Mouse (Mus musculus) MEL (cell line): Measurements from ENCODE around the gene Gtf2ird1.

Experiments used
- CTCF ChIP-seq, 3 experiments: IDR thresholded peaks in 2 of 3; conservative IDR thresholded peaks in 1 of 3; 2 replicates each; pipeline ENCODE4 v1.5.1; 2011 to 2012; ENCODE audit warnings: low read length in 3 of 3, low read depth in 2 of 3, mild to moderate bottlenecking in 2 of 3, improper control_type of control experiment in 1 of 3, inconsistent platforms in 1 of 3, mixed read lengths in 1 of 3, moderate library complexity in 1 of 3; ENCODE audit not compliant: control insufficient read depth in 1 of 3, insufficient read depth in 1 of 3, poor library complexity in 1 of 3, severe bottlenecking in 1 of 3
- ELF1 ChIP-seq: IDR thresholded peaks from 2 replicates; pipeline ENCODE4 v1.6.1; 2014; ENCODE audit warnings: low read depth, mild to moderate bottlenecking, inconsistent platforms, low read length, improper control_type of control experiment, moderate library complexity
- ETS1 ChIP-seq: IDR thresholded peaks from 2 replicates; pipeline ENCODE4 v1.6.1; 2012; ENCODE audit warnings: low read depth, mild to moderate bottlenecking, inconsistent platforms, low read length, improper control_type of control experiment, moderate library complexity
- GATA1 ChIP-seq: IDR thresholded peaks from 2 replicates; pipeline ENCODE4 v1.6.1; 2011; ENCODE audit warnings: low read depth, low read length, improper control_type of control experiment
- HCFC1 ChIP-seq: IDR thresholded peaks from 2 replicates; pipeline ENCODE4 v1.6.1; 2012; ENCODE audit warnings: low read depth, mild to moderate bottlenecking, inconsistent platforms, low read length, improper control_type of control experiment, moderate library complexity
- MYC ChIP-seq: IDR thresholded peaks from 2 replicates; pipeline ENCODE4 v1.6.1; 2011; ENCODE audit warnings: low read depth, mild to moderate bottlenecking, low read length, improper control_type of control experiment, moderate library complexity
- NELFE ChIP-seq: IDR thresholded peaks from 2 replicates; pipeline ENCODE4 v1.6.1; 2011; ENCODE audit warnings: low read depth, low read length, improper control_type of control experiment
- POLR2A ChIP-seq, 2 experiments: IDR thresholded peaks; 2 replicates each; pipeline ENCODE4 v1.6.1; 2011 to 2012; ENCODE audit warnings: low read length in 2 of 2, mild to moderate bottlenecking in 2 of 2, control low read depth in 1 of 2, improper control_type of control experiment in 1 of 2, low read depth in 1 of 2, moderate library complexity in 1 of 2; ENCODE audit not compliant: control insufficient read depth in 1 of 2, insufficient read depth in 1 of 2, poor library complexity in 1 of 2
- ZC3H11A ChIP-seq: IDR thresholded peaks from 2 replicates; pipeline ENCODE4 v1.6.1; 2012; ENCODE audit warnings: low read depth, mild to moderate bottlenecking, inconsistent platforms, low read length, improper control_type of control experiment
- ZMIZ1 ChIP-seq: IDR thresholded peaks from 2 replicates; pipeline ENCODE4 v1.6.1; 2012; ENCODE audit warnings: low read depth, mild to moderate bottlenecking, inconsistent platforms, low read length, improper control_type of control experiment, moderate library complexity
- ZNF384 ChIP-seq: IDR thresholded peaks from 2 replicates; pipeline ENCODE4 v1.6.1; 2012; ENCODE audit warnings: low read depth, mild to moderate bottlenecking, inconsistent platforms, low read length, improper control_type of control experiment

DNA sequence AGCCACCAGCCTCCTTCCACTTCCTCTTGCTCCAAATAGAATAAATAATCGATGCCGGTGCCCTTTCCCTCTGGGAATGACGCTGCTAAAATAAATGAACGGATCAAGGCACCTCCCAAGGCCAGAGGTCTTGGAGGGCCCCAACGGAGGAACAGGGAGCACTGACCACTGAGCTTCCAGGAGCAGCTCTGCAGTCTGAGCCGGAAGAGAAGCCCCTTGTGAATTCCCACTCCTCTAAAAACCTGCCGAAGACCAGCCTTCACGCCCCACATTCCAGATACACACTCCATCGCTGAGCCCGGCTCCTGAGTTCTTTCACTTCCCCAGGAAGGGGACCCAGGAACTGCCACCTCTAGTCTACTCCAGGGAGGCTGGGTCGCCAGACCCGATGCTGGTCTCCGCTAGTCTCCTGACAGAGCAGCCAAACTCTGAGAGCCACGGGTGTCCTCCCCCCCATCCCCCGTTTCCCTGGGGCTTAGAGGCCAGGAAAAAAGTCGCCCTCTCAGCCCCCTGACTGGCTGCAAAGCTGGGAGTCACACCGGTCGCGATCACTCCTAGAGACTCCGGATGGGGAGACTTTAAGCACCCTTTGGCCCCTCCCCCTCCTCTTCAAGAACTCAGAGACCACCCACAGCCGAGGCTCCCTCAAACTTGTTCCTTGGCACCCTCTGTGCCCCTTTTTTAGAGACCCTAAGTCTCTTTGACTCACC lies 1.2 kb downstream of the Gtf2ird1 start:
- no peak for TF ChIP-seq POLR2A (IDR thresholded peaks at IDR 0.05; ENCODE audit: control insufficient read depth in 1 of 2, insufficient read depth in 1 of 2, low read depth in 1 of 2, low read length in 2 of 2, poor library complexity in 1 of 2)
- TF ChIP-seq CTCF (IDR thresholded peaks at IDR 0.05 in 2 of 3, conservative IDR thresholded peaks at IDR 0.05 in 1 of 3; ENCODE audit: control insufficient read depth in 1 of 3, insufficient read depth in 1 of 3, low read depth in 2 of 3, low read length in 3 of 3, poor library complexity in 1 of 3, severe bottlenecking in 1 of 3) = no peak
- TF ChIP-seq ETS1 = no peak
- TF ChIP-seq ZMIZ1 = no peak
- TF ChIP-seq ELF1 = no peak
- TF ChIP-seq HCFC1 = no peak
- TF ChIP-seq GATA1 = no peak
- no peak for TF ChIP-seq MYC
- TF ChIP-seq ZNF384 = no peak
- TF ChIP-seq ZC3H11A = no peak
- no peak for TF ChIP-seq NELFE
